Mouse (Mus musculus) bone marrow, adult 2 months (tissue): Measurements from ENCODE around the gene Grb10.

ENCODE experiments used
- CTCF ChIP-seq: fragments of 200-500 bp; IDR thresholded peaks from 2 replicates; pipeline ENCODE4 v1.5.1; 2011; ENCODE audit warnings: low read length, control low read depth; ENCODE audit not compliant: control insufficient read depth, insufficient read depth
- POLR2A ChIP-seq: fragments of 200-500 bp; IDR thresholded peaks from 2 replicates; pipeline ENCODE4 v1.6.1; 2011; ENCODE audit warnings: low read depth, mild to moderate bottlenecking, control low read depth, low read length, borderline replicate concordance; ENCODE audit not compliant: control insufficient read depth

DNA sequence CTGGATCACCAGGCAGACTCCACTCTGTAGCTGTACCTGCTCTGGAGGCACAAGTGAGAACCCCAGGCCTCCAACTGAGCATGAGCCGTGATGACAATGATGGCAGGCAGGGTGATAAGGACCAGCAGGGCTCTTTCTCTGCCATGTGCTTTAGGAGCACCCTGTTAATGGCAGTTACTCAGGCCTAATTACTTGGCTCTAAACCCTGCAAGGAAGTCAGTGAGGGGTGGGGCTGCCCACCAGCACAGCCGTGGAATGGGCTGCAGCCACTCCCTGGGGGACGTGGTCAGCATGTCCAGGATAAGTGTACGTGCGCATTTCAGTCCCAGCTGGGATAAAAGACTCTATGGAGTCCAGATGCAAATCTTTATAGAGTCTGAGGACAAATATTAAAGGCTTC lies 5.7 kb downstream of the Grb10 start:
- TF ChIP-seq POLR2A (no peak), CTCF (no peak)
